Comparison of ENCODE assay signal across 13 mouse cellular contexts in the genomic region with DNA sequence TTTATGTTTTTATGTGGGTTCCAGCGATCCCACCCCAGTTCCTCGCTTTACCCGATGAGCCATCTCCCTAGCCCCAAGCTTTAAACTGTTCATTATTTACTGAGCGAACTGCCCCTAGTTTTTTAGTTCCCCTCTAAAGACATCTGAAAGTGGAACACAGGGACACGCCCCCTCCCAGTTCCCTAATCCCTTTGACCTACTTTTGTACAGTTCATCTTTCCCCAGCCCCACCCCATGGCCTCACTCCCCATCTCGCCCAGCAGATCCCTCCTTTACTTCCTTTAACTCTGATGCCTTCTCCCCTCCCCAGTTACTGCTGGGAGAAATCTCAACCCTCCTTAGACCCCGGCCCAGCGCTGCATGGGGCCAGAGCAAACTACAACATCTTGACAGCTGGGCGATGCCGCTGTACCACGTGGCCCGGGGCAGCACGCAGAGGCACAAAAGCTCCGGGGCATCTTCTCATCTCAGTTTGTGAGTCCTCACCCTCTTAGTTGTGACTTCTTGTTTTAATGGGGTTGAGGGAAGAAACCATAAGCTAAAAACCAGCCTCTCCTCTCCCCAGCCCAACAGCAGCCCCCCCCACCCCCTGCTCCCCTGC. TPM values are rescaled to one million over a fixed set of nuclear protein-coding genes. Genes with fewer than 3 reads are reported as not detected.
DNase-seq lines count a peak whose midpoint lies in the region; ATAC-seq lines count a peak whose summit lies in the region.
"Had no signal": no experiment of that assay in that cellular context is flagged by ENCODE, and none has a peak within 500 bp of the region (broad histone marks: within the 10 kb centered on the region; RNA-seq: fewer than 3 reads in every experiment).

No protein-coding gene starts in this region.

- DNase-seq in gastrocnemius, postnatal 14 days, result peak; percentile 41
- DNase-seq in gastrocnemius, postnatal 4 days (ENCODE audit: low spot score in 2 of 2), result no peak
- DNase-seq in A20 (ENCODE audit: low read depth, low spot score), result peak; percentile 63
- no peak for DNase-seq in thymus, postnatal 10 days (ENCODE audit: low spot score in 2 of 2)
- no peak for DNase-seq in right cerebral cortex, postnatal 14 days
- no peak for DNase-seq in T-cell, adult 2 months (ENCODE audit: low spot score)
- DNase-seq: adrenal gland, adult 8-10 months; heart, postnatal 4 days; kidney, adult 8-10 months; thymus, postnatal 25 days had no signal

- intact Hi-C loops in gastrocnemius, postnatal 14 days (cut with DNase I; ENCODE audit: low total_unique reads), result loop anchor here (10.0 kb wide), 2 partner anchors 98 to 258 kb away; a partner anchor contains a TSS

- peak; percentile 40 for ATAC-seq in common myeloid progenitor, adult 5-6 weeks (replicated peaks; ENCODE audit: low read depth, poor library complexity, severe bottlenecking)
- peak; percentile 82 for ATAC-seq in megakaryocyte, adult 5-6 weeks (ENCODE audit: poor library complexity, severe bottlenecking)
- ATAC-seq: Patski had no signal

RNA-seq across cellular contexts. Expression of a gene that starts 6.4 kb away (rescaled TPM):
- total RNA-seq in gastrocnemius, postnatal 14 days (2021), result 10 to 100 TPM; 16.7 to 19.6 TPM
- 10 to 100 TPM; 27.1 to 36.9 TPM for total RNA-seq in gastrocnemius, postnatal 4 days (2021)
- total RNA-seq in common myeloid progenitor, adult 5-6 weeks (2017), result 17.4 and 29.7 TPM in 2 replicates
- total RNA-seq in megakaryocyte, adult 5-6 weeks (2015), result 128 and 133 TPM in 2 replicates
- total RNA-seq in megakaryocyte, adult 5-6 weeks (2017), result 89.7 and 94.8 TPM in 2 replicates

RNA-seq across cellular contexts. Expression of a gene that starts 35.8 kb away (rescaled TPM):
- total RNA-seq in gastrocnemius, postnatal 14 days (2021), result under 1 TPM in 1 of 2 experiments, not detected in 1; 0.08 TPM
- under 1 TPM in 1 of 2 experiments, not detected in 1; 0.29 TPM for total RNA-seq in gastrocnemius, postnatal 4 days (2021)
- not detected in 2 replicates for total RNA-seq in common myeloid progenitor, adult 5-6 weeks (2017)
- total RNA-seq in megakaryocyte, adult 5-6 weeks (2015), result not detected in 2 replicates
- total RNA-seq in megakaryocyte, adult 5-6 weeks (2017), result not detected in 2 replicates
- total RNA-seq: adrenal gland, adult 8-10 months; heart, postnatal 4 days had no signal

RNA-seq across cellular contexts. Expression of a gene that starts 45.0 kb away (rescaled TPM):
- 10 to 100 TPM; 16.4 to 16.8 TPM for total RNA-seq in gastrocnemius, postnatal 14 days (2021)
- total RNA-seq in gastrocnemius, postnatal 4 days (2021), result 10 to 100 TPM; 20.8 to 23.4 TPM
- total RNA-seq in common myeloid progenitor, adult 5-6 weeks (2017), result 34.9 and 47.0 TPM in 2 replicates
- 57.2 and 57.5 TPM in 2 replicates for total RNA-seq in megakaryocyte, adult 5-6 weeks (2015)
- total RNA-seq in megakaryocyte, adult 5-6 weeks (2017), result 52.8 and 71.8 TPM in 2 replicates

RNA-seq across cellular contexts. Expression of a gene that starts 55.3 kb away (rescaled TPM):
- 1 to 10 TPM; 2.2 to 2.3 TPM for total RNA-seq in gastrocnemius, postnatal 14 days (2021)
- total RNA-seq in gastrocnemius, postnatal 4 days (2021), result 1 to 10 TPM; 5.3 to 6.0 TPM
- total RNA-seq in common myeloid progenitor, adult 5-6 weeks (2017), result not detected in 2 replicates
- total RNA-seq in megakaryocyte, adult 5-6 weeks (2015), result not detected in 2 replicates
- not detected in 2 replicates for total RNA-seq in megakaryocyte, adult 5-6 weeks (2017)

Comparison
In these comparisons a context has a peak if more than half of its experiments do, and no peak if none do; other contexts are left out.
1. DNase-seq: peak in gastrocnemius, postnatal 14 days (single experiment) and A20 (single experiment); none in gastrocnemius, postnatal 4 days (0 of 2), thymus, postnatal 10 days (0 of 2), right cerebral cortex, postnatal 14 days (single experiment) and T-cell, adult 2 months (single experiment).